Mouse (Mus musculus): ENCODE measurements around the gene Wdr20.

GRCm38 (mm10) chr12:110837192-110837841 lies 99.6 kb downstream of the Wdr20 start:
- TF ChIP-seq CTCF (IDR thresholded peaks at IDR 0.05; ENCODE audit: extremely low read depth, insufficient read depth, low read length) (no peak), POLR2A (IDR thresholded peaks at IDR 0.05; ENCODE audit: extremely low read depth, insufficient read depth, low read length) (no peak)

All from cortical plate, adult 2 months (tissue).